Mouse (Mus musculus) thymus, postnatal 4 days (tissue): ENCODE measurements around the gene Kdelc1.

Experiments
- DNase-seq: peaks from one replicate; pipeline ENCODE4 v3.0.0; 2021

The Kdelc1 gene

GRCm38 (mm10) chr1:44061836-44062235 lies 56.8 kb downstream of the Kdelc1 start, which contains the start of gene Gm8251:
TSS of gene Gm8251 (minus strand) at chr1:44061936.
- DNase-seq = no peak

DNA sequence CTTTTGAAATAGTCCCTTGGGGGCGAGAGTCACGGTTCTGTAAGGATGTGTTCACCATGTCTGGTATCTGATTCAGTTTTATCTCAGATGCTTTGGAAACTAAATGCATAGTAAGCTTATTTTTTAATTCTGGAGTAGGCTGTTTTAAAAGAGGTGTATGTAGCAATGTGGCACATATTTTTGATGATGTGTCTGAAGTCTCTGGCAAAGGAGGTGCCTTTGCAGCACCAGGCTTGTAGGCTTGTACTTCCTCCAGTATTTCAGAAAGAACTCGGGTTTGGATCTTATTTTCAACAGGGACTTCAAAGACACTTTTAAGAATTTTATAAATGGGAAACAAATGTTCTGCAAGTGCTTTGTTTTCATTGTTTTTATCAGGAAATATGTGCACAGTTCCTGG lies 60.8 kb downstream of the Kdelc1 start:
- no peak for DNase-seq
